Mouse (Mus musculus): ENCODE measurements around the gene Ctdnep1. TPM values are rescaled to one million over a fixed set of nuclear protein-coding genes. Genes with fewer than 3 reads are reported as not detected.

The Ctdnep1 gene
- total and polyA plus RNA-seq, 3 experiments, result 42.9 to 143 (median 66.7) TPM

Other genes with a start within 250 kb of the Ctdnep1 start
Only the 20 nearest of the 36 such genes appear.
- gene Plscr3, start 134.8 kb upstream of the Ctdnep1 start, total RNA-seq (2012; rRNA removed), result 2.4 and 2.9 TPM in 2 replicates
- 2.0 and 2.5 TPM in 2 replicates for gene Plscr3, start 134.8 kb upstream of the Ctdnep1 start, total RNA-seq (2014; rRNA removed)
- 12.5 and 15.3 TPM in 2 replicates for gene Plscr3, start 134.8 kb upstream of the Ctdnep1 start, polyA plus RNA-seq (2012; ENCODE audit: insufficient read length, low read depth)
- 0.13 TPM in 1 of 2 replicates, not detected in the other for gene Tnk1, start 122.4 kb upstream of the Ctdnep1 start, total RNA-seq (2012; rRNA removed)
- gene Tnk1, start 122.4 kb upstream of the Ctdnep1 start, total RNA-seq (2014; rRNA removed), result not detected in 2 replicates
- gene Tnk1, start 122.4 kb upstream of the Ctdnep1 start, polyA plus RNA-seq (2012; ENCODE audit: insufficient read length, low read depth), result 0.22 and 0.30 TPM in 2 replicates
- not detected in 2 replicates for gene Tmem95, start 103.1 kb upstream of the Ctdnep1 start, total RNA-seq (2012; rRNA removed)
- gene Tmem95, start 103.1 kb upstream of the Ctdnep1 start, total RNA-seq (2014; rRNA removed), result not detected in 2 replicates
- not detected in 2 replicates for gene Tmem95, start 103.1 kb upstream of the Ctdnep1 start, polyA plus RNA-seq (2012; ENCODE audit: insufficient read length, low read depth)
- 3.3 and 3.9 TPM in 2 replicates for gene Kctd11, start 99.8 kb upstream of the Ctdnep1 start, total RNA-seq (2012; rRNA removed)
- 1.3 and 1.8 TPM in 2 replicates for gene Kctd11, start 99.8 kb upstream of the Ctdnep1 start, total RNA-seq (2014; rRNA removed)
- 1.5 and 2.1 TPM in 2 replicates for gene Kctd11, start 99.8 kb upstream of the Ctdnep1 start, polyA plus RNA-seq (2012; ENCODE audit: insufficient read length, low read depth)
- gene Acap1, start 85.6 kb upstream of the Ctdnep1 start, total RNA-seq (2012; rRNA removed), result 38.9 and 39.6 TPM in 2 replicates
- 58.2 and 66.2 TPM in 2 replicates for gene Acap1, start 85.6 kb upstream of the Ctdnep1 start, total RNA-seq (2014; rRNA removed)
- 66.7 and 70.9 TPM in 2 replicates for gene Acap1, start 85.6 kb upstream of the Ctdnep1 start, polyA plus RNA-seq (2012; ENCODE audit: insufficient read length, low read depth)
- gene 2810408A11Rik, start 80.2 kb upstream of the Ctdnep1 start, total RNA-seq (2012; rRNA removed), result 0.34 and 0.59 TPM in 2 replicates
- gene 2810408A11Rik, start 80.2 kb upstream of the Ctdnep1 start, total RNA-seq (2014; rRNA removed), result 0.35 and 0.86 TPM in 2 replicates
- gene 2810408A11Rik, start 80.2 kb upstream of the Ctdnep1 start, polyA plus RNA-seq (2012; ENCODE audit: insufficient read length, low read depth), result 0.33 and 0.41 TPM in 2 replicates
- gene Neurl4, start 80.1 kb upstream of the Ctdnep1 start, total RNA-seq (2012; rRNA removed), result 51.0 and 56.1 TPM in 2 replicates
- gene Neurl4, start 80.1 kb upstream of the Ctdnep1 start, total RNA-seq (2014; rRNA removed), result 21.4 and 22.9 TPM in 2 replicates
- 40.1 and 46.2 TPM in 2 replicates for gene Neurl4, start 80.1 kb upstream of the Ctdnep1 start, polyA plus RNA-seq (2012; ENCODE audit: insufficient read length, low read depth)
- gene Gps2, start 67.3 kb upstream of the Ctdnep1 start, total RNA-seq (2012; rRNA removed), result 29.4 and 35.9 TPM in 2 replicates
- 25.0 and 27.4 TPM in 2 replicates for gene Gps2, start 67.3 kb upstream of the Ctdnep1 start, total RNA-seq (2014; rRNA removed)
- gene Gps2, start 67.3 kb upstream of the Ctdnep1 start, polyA plus RNA-seq (2012; ENCODE audit: insufficient read length, low read depth), result 69.2 and 73.6 TPM in 2 replicates
- 1,419 and 1,651 TPM in 2 replicates for gene Eif5a, start 59.2 kb upstream of the Ctdnep1 start, total RNA-seq (2012; rRNA removed)
- gene Eif5a, start 59.2 kb upstream of the Ctdnep1 start, total RNA-seq (2014; rRNA removed), result 2,535 and 2,729 TPM in 2 replicates
- gene Eif5a, start 59.2 kb upstream of the Ctdnep1 start, polyA plus RNA-seq (2012; ENCODE audit: insufficient read length, low read depth), result 3,314 and 3,421 TPM in 2 replicates
- 0.25 TPM in 1 of 2 replicates, not detected in the other for gene Ybx2, start 45.4 kb upstream of the Ctdnep1 start, total RNA-seq (2012; rRNA removed)
- not detected in 2 replicates for gene Ybx2, start 45.4 kb upstream of the Ctdnep1 start, total RNA-seq (2014; rRNA removed)
- gene Ybx2, start 45.4 kb upstream of the Ctdnep1 start, polyA plus RNA-seq (2012; ENCODE audit: insufficient read length, low read depth), result 0.39 TPM in 1 of 2 replicates, not detected in the other
- 2.2 and 2.6 TPM in 2 replicates for gene Slc2a4, start 33.0 kb upstream of the Ctdnep1 start, total RNA-seq (2012; rRNA removed)
- 3.1 and 3.8 TPM in 2 replicates for gene Slc2a4, start 33.0 kb upstream of the Ctdnep1 start, total RNA-seq (2014; rRNA removed)
- 2.3 and 2.4 TPM in 2 replicates for gene Slc2a4, start 33.0 kb upstream of the Ctdnep1 start, polyA plus RNA-seq (2012; ENCODE audit: insufficient read length, low read depth)
- gene Cldn7, start 16.4 kb upstream of the Ctdnep1 start, total RNA-seq (2012; rRNA removed), result not detected in 2 replicates
- not detected in 2 replicates for gene Cldn7, start 16.4 kb upstream of the Ctdnep1 start, total RNA-seq (2014; rRNA removed)
- gene Cldn7, start 16.4 kb upstream of the Ctdnep1 start, polyA plus RNA-seq (2012; ENCODE audit: insufficient read length, low read depth), result not detected in 2 replicates
- 95.9 and 115 TPM in 2 replicates for gene Elp5, start 1.4 kb downstream of the Ctdnep1 start, total RNA-seq (2012; rRNA removed)
- 111 and 119 TPM in 2 replicates for gene Elp5, start 1.4 kb downstream of the Ctdnep1 start, total RNA-seq (2014; rRNA removed)
- 177 and 182 TPM in 2 replicates for gene Elp5, start 1.4 kb downstream of the Ctdnep1 start, polyA plus RNA-seq (2012; ENCODE audit: insufficient read length, low read depth)
- 182 and 189 TPM in 2 replicates for gene Gabarap, start 10.0 kb downstream of the Ctdnep1 start, total RNA-seq (2012; rRNA removed)
- 187 and 213 TPM in 2 replicates for gene Gabarap, start 10.0 kb downstream of the Ctdnep1 start, total RNA-seq (2014; rRNA removed)
- 352 and 386 TPM in 2 replicates for gene Gabarap, start 10.0 kb downstream of the Ctdnep1 start, polyA plus RNA-seq (2012; ENCODE audit: insufficient read length, low read depth)
- 67.2 and 81.8 TPM in 2 replicates for gene Phf23, start 14.6 kb downstream of the Ctdnep1 start, total RNA-seq (2012; rRNA removed)
- 65.2 and 69.0 TPM in 2 replicates for gene Phf23, start 14.6 kb downstream of the Ctdnep1 start, total RNA-seq (2014; rRNA removed)
- 93.2 and 99.8 TPM in 2 replicates for gene Phf23, start 14.6 kb downstream of the Ctdnep1 start, polyA plus RNA-seq (2012; ENCODE audit: insufficient read length, low read depth)
- 27.3 and 30.6 TPM in 2 replicates for gene Dvl2, start 19.4 kb downstream of the Ctdnep1 start, total RNA-seq (2012; rRNA removed)
- 15.1 and 15.7 TPM in 2 replicates for gene Dvl2, start 19.4 kb downstream of the Ctdnep1 start, total RNA-seq (2014; rRNA removed)
- gene Dvl2, start 19.4 kb downstream of the Ctdnep1 start, polyA plus RNA-seq (2012; ENCODE audit: insufficient read length, low read depth), result 25.3 and 27.1 TPM in 2 replicates
- gene Acadvl, start 34.3 kb downstream of the Ctdnep1 start, total RNA-seq (2012; rRNA removed), result 137 and 148 TPM in 2 replicates
- gene Acadvl, start 34.3 kb downstream of the Ctdnep1 start, total RNA-seq (2014; rRNA removed), result 81.8 and 86.6 TPM in 2 replicates
- gene Acadvl, start 34.3 kb downstream of the Ctdnep1 start, polyA plus RNA-seq (2012; ENCODE audit: insufficient read length, low read depth), result 76.9 and 86.4 TPM in 2 replicates
- gene Dlg4, start 35.8 kb downstream of the Ctdnep1 start, total RNA-seq (2012; rRNA removed), result 9.8 and 15.3 TPM in 2 replicates
- gene Dlg4, start 35.8 kb downstream of the Ctdnep1 start, total RNA-seq (2014; rRNA removed), result 6.1 and 7.3 TPM in 2 replicates
- 6.8 and 9.3 TPM in 2 replicates for gene Dlg4, start 35.8 kb downstream of the Ctdnep1 start, polyA plus RNA-seq (2012; ENCODE audit: insufficient read length, low read depth)
- gene Asgr1, start 72.9 kb downstream of the Ctdnep1 start, total RNA-seq (2012; rRNA removed), result not detected in 2 replicates
- not detected in 2 replicates for gene Asgr1, start 72.9 kb downstream of the Ctdnep1 start, total RNA-seq (2014; rRNA removed)
- not detected in 2 replicates for gene Asgr1, start 72.9 kb downstream of the Ctdnep1 start, polyA plus RNA-seq (2012; ENCODE audit: insufficient read length, low read depth)
- gene Asgr2, start 111.5 kb downstream of the Ctdnep1 start, total RNA-seq (2012; rRNA removed), result 0.17 TPM in 1 of 2 replicates, not detected in the other
- gene Asgr2, start 111.5 kb downstream of the Ctdnep1 start, total RNA-seq (2014; rRNA removed), result not detected in 2 replicates
- 0.19 and 0.39 TPM in 2 replicates for gene Asgr2, start 111.5 kb downstream of the Ctdnep1 start, polyA plus RNA-seq (2012; ENCODE audit: insufficient read length, low read depth)

Measured in CH12.LX (cell line).